Mouse (Mus musculus) ES-E14 (cell line): ENCODE data around the gene Slf2.

Experiments
- CHD2 ChIP-seq: IDR thresholded peaks from 2 replicates; pipeline ENCODE4 v1.6.1; 2014; ENCODE audit warnings: mild to moderate bottlenecking, low read depth, low read length, inconsistent platforms
- HCFC1 ChIP-seq: IDR thresholded peaks from 2 replicates; pipeline ENCODE4 v1.6.1; 2012; ENCODE audit warnings: low read length, inconsistent platforms, borderline replicate concordance; ENCODE audit not compliant: insufficient read depth
- MAFK ChIP-seq: IDR thresholded peaks from 2 replicates; pipeline ENCODE4 v1.6.1; 2014; ENCODE audit warnings: mild to moderate bottlenecking, low read depth, low read length, inconsistent platforms; ENCODE audit not compliant: insufficient read depth
- ZC3H11A ChIP-seq: IDR thresholded peaks from 2 replicates; pipeline ENCODE4 v1.6.1; 2012; ENCODE audit warnings: low read depth, mild to moderate bottlenecking, inconsistent platforms, low read length, borderline replicate concordance
- ZNF384 ChIP-seq: IDR thresholded peaks from 2 replicates; pipeline ENCODE4 v1.6.1; 2012; ENCODE audit warnings: low read depth, low read length, inconsistent platforms

DNA sequence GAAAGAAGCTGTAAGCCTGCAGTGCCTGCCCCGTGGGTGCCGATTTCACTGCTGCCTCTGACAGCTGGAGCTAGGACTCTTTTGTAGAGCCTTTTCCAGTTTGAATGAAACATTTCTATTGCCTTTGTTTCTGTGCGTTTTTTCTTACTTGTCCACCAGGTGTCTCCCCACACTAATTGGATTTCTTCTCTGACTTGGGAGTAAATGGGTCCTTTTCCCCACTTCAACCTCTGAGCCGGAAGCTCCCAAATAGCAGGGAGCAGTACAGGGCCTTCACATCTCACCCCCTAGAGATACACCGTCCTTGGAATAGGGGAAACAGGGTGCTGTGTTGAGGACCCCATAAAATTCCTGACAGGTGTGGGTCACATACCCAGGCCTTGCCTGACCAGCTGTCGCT is 81.7 kb downstream of the Slf2 start:
- TF ChIP-seq ZNF384 (no peak), CHD2 (no peak), ZC3H11A (no peak), MAFK (no peak), HCFC1 (no peak)
